Mouse (Mus musculus) liver, adult (tissue): ENCODE data around the gene Pigu.

Source experiments
- GATA4 ChIP-seq: IDR thresholded peaks from 2 replicates; pipeline ENCODE4 v1.6.1; 2014; ENCODE audit warnings: mild to moderate bottlenecking, low read length; ENCODE audit not compliant: insufficient replicate concordance

The Pigu gene

DNA sequence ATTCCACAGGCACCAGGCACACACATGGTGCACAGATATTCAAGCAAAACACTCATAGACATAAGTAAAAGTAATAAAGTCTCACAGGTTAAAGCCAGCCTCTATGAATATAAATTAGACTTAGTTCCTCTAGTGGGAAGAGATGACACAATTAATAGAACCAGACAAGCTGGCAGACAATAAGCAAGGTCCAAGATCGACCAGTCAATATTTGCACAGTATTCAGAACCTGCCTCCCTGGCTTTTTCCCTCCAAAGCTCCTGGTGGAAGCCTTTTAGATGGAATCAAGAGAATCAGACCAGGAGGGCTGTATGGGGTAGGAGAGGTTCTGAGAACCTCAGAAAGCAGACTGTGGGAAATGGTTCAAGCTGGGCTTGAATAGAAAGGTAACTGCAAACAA is 16.7 kb upstream of the Pigu start:
- TF ChIP-seq GATA4, result no peak

DNA sequence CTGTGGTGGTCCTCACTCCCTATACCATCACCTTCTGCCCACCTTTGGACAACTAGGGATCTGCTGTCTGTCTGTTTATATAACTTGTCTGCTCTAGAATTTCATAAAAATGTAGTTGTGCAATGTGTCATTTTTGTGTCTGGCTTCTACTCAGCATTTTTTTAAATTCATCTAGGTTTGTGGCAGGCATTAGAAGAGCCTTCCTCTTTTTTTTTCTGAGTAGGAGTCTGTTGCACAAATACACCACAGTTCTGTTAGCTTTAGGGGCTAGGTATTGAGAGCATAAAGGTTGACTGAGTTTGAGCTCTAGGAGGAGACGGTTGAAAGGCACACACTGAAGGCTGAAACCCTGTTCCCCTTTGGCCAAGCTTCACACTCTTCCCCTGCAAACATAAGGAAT is 16.1 kb upstream of the Pigu start:
- no peak for TF ChIP-seq GATA4

GRCm38 (mm10) chr2:155372451-155372850 is 15.2 kb upstream of the Pigu start:
- no peak for TF ChIP-seq GATA4

DNA sequence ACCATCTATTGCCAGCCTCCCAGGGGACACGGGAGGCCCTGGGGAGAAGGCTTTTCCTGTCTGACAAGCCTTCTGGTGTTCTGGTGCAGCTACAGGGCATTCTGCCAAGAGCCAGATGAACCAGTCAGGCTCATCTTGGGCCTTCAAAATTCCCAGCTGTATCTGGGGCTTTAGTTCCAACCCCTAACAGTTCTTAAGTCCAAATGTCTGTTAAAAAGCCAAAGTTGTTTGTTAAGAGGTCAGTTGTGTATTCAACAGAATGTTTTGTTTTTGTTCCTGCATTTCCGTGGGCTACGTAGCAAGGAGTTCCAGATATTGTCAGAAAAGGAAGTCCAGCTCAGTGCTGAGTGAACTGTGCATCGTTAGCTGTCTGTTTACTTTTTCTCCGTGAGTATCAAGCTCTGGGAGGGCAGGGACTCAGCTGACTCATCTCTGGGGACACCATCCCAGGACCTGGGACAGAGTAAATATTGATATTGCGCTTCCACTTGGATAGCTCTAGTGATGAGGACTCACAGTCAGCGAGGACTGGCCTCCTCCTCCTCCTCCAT is 12.2 kb upstream of the Pigu start:
- TF ChIP-seq GATA4, result peak; percentile 66; the same call in 1 of the 2 replicates

DNA sequence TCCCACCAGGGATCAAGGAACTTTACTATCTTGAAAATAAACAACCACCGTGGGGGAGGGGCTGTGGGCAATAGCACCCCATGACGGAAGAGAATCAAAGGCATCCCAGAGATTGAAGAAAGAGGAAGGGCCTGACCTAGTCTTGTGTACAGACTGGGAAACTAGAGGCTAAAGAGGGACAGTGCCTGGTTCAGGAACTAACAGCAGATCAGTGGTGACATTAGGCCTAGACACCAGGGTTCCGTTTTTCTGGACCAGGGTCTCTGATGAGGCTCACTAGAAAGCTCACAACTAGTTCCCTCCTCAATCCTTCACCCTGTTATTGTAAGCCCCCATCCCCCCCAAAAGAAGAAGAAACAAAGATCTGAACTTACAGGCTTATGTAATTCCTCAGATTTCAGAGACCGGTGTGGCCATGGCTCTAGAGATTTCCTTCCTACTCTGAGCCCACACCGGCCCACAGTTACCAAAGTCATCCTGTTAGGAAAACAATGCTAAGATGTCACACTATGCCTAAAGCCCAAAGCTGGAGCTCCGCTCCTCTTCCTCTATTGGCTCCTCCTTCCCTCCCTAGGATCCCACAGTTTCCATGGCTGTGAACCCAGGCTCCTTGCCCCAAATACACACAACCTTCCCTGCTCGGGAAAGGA is 10.5 kb upstream of the Pigu start:
- no peak for TF ChIP-seq GATA4

GRCm38 (mm10) chr2:155357686-155358399 is 613 bp upstream of the Pigu start:
- TF ChIP-seq GATA4, result no peak

- no peak for TF ChIP-seq GATA4
Measured at GRCm38 (mm10) chr2:155354402-155354801, 2.8 kb downstream of the Pigu start.

DNA sequence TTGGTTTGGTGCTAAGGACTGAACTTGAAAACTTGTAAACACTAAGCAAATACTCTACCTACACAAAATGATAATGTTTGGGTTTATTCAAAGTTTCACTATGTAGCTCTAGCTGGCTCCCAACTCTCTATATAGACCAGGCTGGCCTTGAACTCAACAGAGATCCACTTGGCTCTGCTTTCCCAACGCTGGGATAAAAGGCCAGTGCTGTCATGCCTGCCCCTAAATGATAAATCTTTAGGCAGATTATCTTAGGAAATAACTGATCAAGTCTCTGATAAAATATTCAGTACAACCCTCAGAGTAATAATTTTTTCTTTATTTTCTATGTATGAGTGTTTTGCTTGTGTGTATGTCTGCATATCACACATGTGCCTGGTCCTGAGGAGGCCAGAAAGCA is 10.6 kb downstream of the Pigu start:
- TF ChIP-seq GATA4, result no peak

DNA sequence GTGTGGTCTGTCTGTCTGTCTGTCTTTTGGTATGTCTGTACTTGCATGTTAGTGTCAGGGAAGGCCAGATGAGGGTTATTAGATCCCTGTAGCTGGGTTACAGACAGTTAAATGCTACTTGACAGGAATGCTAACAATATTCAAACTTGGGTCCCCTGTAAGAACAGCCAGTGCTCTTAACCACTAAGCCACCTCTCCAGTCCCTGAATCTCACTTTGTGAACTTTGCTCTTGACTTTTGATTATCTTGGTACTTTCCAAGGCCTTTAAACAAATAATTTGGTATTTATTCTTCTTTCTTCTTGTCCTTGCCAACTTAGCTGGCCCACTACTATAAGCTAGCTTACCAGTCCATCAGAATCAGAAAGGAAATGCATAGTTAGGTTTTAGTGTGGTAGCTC is 17.1 kb downstream of the Pigu start:
- no peak for TF ChIP-seq GATA4

GRCm38 (mm10) chr2:155336254-155336653 is 21.0 kb downstream of the Pigu start:
- no peak for TF ChIP-seq GATA4

DNA sequence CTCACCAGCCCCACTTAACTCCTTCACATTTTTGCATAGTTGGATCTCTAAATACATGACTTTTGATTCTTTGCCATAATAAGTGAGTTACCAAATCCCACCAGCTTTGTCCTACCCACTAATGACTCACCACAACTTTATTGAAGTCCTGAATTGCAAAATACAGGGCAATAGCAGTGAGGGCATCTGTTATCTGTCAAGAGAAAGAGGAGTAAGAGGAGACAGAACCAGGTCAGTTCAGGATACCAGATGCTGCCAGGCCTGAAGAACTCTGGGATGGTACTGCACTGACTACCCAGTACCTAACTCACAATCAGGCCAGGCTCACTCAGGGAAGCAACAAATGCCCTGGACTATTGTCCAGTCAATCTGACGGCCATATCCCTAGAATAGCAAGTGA is 22.0 kb downstream of the Pigu start:
- no peak for TF ChIP-seq GATA4

GRCm38 (mm10) chr2:155333421-155333820 is 23.8 kb downstream of the Pigu start:
- no peak for TF ChIP-seq GATA4

GRCm38 (mm10) chr2:155331351-155331750 is 25.9 kb downstream of the Pigu start:
- no peak for TF ChIP-seq GATA4

DNA sequence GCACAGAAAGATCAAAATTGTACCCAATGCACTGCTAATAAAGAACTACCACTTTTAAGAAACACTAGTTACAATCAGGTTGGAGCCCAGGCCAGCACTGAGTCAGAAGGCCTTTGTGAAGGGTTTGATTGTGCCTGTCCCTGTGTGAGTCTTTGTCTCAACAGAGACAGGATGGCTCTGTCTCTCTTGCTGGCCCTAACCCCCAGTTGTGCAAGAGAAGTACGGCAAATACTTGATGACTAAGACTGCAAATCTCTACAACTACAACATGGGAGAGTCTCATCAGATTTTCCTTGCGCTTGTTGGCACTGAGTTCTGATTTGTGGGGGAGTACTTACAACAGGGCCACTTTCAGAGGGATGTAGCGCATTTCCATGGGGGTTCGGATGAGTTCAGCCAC is 26.4 kb downstream of the Pigu start:
- no peak for TF ChIP-seq GATA4

DNA sequence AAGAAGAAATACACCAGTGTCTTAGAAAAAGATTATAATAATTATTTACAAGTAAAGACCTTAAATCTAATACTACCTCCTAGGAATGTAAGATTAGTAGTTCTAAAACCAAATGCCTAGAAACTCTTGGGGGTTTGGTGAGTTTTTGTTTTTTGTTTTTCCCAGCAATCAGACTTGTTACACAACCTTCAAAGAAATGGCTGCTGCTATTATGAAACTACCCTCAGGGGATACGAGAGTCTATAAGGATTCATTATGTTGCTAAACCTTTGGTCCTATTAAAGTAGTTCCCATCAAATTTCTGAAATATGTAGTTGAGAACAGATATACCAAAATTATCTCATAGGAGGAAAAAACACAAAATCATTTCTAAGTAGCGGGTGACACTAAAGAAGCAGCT is 27.5 kb downstream of the Pigu start:
- TF ChIP-seq GATA4, result no peak

GRCm38 (mm10) chr2:155328906-155329305 is 28.3 kb downstream of the Pigu start:
- TF ChIP-seq GATA4, result no peak
